Comparison of ENCODE assay signal across 8 mouse cellular contexts in the genomic region with DNA sequence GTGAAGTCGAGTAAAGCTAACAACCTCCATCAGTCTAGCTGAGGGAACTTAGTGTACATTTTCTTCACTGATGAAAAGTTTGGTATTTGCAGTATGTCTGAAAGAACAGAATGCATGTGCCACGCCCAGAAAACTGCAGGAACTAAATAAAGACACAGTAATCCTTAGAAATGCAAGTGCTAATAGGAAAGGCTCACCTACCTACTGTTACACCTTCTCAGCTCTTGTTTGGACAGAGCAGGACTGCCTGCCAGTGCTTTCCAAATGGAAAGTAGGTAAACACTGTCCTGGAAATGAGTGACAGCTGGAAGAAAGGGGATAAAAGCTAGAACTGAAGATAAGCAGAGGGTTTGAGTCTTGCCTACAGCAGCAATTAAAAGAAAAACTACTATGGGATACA. TPM values are rescaled to one million over a fixed set of nuclear protein-coding genes. Genes with fewer than 3 reads are reported as not detected.
DNase-seq lines count a peak whose midpoint lies in the region; ATAC-seq lines count a peak whose summit lies in the region.

No protein-coding gene starts in this region.

- DNase-seq in heart, postnatal 10 days, result no peak
- DNase-seq in midbrain, embryonic 10.5 days (ENCODE audit: low spot score), result no peak
- no peak for DNase-seq in thymus, postnatal 14 days

- H3K36me3 ChIP-seq in heart, embryonic 12.5 days, result no peaks in the 10 kb centered on the region
- no peaks in the 10 kb centered on the region for H3K36me3 ChIP-seq in midbrain, embryonic 12.5 days
- H3K36me3 ChIP-seq in midbrain, embryonic 10.5 days, result 0 out of 2 replicates have a peak, but pooled peaks cover 5% of the 10 kb centered on the region
- no peaks in the 10 kb centered on the region for H3K36me3 ChIP-seq in liver, embryonic 16.5 days (ENCODE audit: control insufficient read depth, insufficient read depth)
- no peaks in the 10 kb centered on the region for H3K36me3 ChIP-seq in stomach, embryonic 15.5 days

- no peak overlapping the region for H3K27ac ChIP-seq in heart, embryonic 12.5 days (ENCODE audit: poor library complexity, severe bottlenecking)
- H3K27ac ChIP-seq in midbrain, embryonic 12.5 days (replicated peaks), result no peak overlapping the region
- H3K27ac ChIP-seq in midbrain, embryonic 10.5 days (replicated peaks), result no peak overlapping the region
- H3K27ac ChIP-seq in liver, embryonic 16.5 days (ENCODE audit: low read length), result no peak overlapping the region
- H3K27ac ChIP-seq in stomach, embryonic 15.5 days, result no peak overlapping the region

- no peak overlapping the region for H3K4me3 ChIP-seq in heart, embryonic 12.5 days
- H3K4me3 ChIP-seq in midbrain, embryonic 12.5 days, result no peak overlapping the region
- no peak overlapping the region for H3K4me3 ChIP-seq in midbrain, embryonic 10.5 days
- no peak overlapping the region for H3K4me3 ChIP-seq in liver, embryonic 16.5 days (ENCODE audit: low read depth, low read length)
- no peak overlapping the region; the same call in 1 of the 2 replicates for H3K4me3 ChIP-seq in stomach, embryonic 15.5 days (replicated peaks)

- intact Hi-C loops in heart, postnatal 10 days (cut with DNase I), result no loop called here

- ATAC-seq in heart, embryonic 12.5 days (ENCODE audit: insufficient number of reproducible peaks, low FRiP score), result no peak
- no peak for ATAC-seq in midbrain, embryonic 12.5 days (ENCODE audit: low FRiP score, low read depth)
- no peak for ATAC-seq in liver, embryonic 16.5 days (ENCODE audit: low read depth)
- ATAC-seq in stomach, embryonic 15.5 days (ENCODE audit: insufficient read depth, low FRiP score, low read depth), result peak; percentile 50; the same call in 1 of the 2 replicates
- no peak for ATAC-seq in cerebellum, adult (ENCODE audit: insufficient number of reproducible peaks, low FRiP score, low TSS enrichment)

- H3K27me3 ChIP-seq in heart, embryonic 12.5 days (replicated peaks), result no peaks in the 10 kb centered on the region
- no peaks in the 10 kb centered on the region for H3K27me3 ChIP-seq in midbrain, embryonic 12.5 days
- no peaks in the 10 kb centered on the region for H3K27me3 ChIP-seq in midbrain, embryonic 10.5 days (ENCODE audit: low read depth, poor library complexity, severe bottlenecking)
- H3K27me3 ChIP-seq in liver, embryonic 16.5 days (ENCODE audit: control insufficient read depth, insufficient read depth, low read depth, low read length), result no peaks in the 10 kb centered on the region
- no peaks in the 10 kb centered on the region for H3K27me3 ChIP-seq in stomach, embryonic 15.5 days (replicated peaks)

- peak overlapping the region; percentile 47; the same call in 1 of the 2 replicates for H3K4me2 ChIP-seq in heart, embryonic 12.5 days
- peak overlapping the region; percentile 58 for H3K4me2 ChIP-seq in midbrain, embryonic 12.5 days (replicated peaks)
- H3K4me2 ChIP-seq in liver, embryonic 16.5 days (ENCODE audit: low read depth, low read length), result peak overlapping the region; percentile 38
- H3K4me2 ChIP-seq in stomach, embryonic 15.5 days, result peak overlapping the region; percentile 58; the same call in 1 of the 2 replicates

- no peaks in the 10 kb centered on the region for H3K9me3 ChIP-seq in heart, embryonic 12.5 days (replicated peaks)
- no peaks in the 10 kb centered on the region for H3K9me3 ChIP-seq in midbrain, embryonic 12.5 days
- H3K9me3 ChIP-seq in midbrain, embryonic 10.5 days (replicated peaks), result no peaks in the 10 kb centered on the region
- no peaks in the 10 kb centered on the region for H3K9me3 ChIP-seq in liver, embryonic 16.5 days (replicated peaks; ENCODE audit: control insufficient read depth, low read length)
- no peaks in the 10 kb centered on the region for H3K9me3 ChIP-seq in stomach, embryonic 15.5 days

- H3K9ac ChIP-seq in heart, embryonic 12.5 days, result no peak overlapping the region
- peak overlapping the region; percentile 41; the same call in 1 of the 2 replicates for H3K9ac ChIP-seq in midbrain, embryonic 12.5 days (replicated peaks)
- no peak overlapping the region for H3K9ac ChIP-seq in liver, embryonic 16.5 days (ENCODE audit: low read depth, low read length)
- no peak overlapping the region for H3K9ac ChIP-seq in stomach, embryonic 15.5 days

- 69% methylated on average over 2 of the region's 2 CpGs for WGBS in heart, embryonic 12.5 days
- 82% methylated on average over 2 of the region's 2 CpGs for WGBS in midbrain, embryonic 12.5 days
- WGBS in midbrain, embryonic 10.5 days, result 81% methylated on average over 2 of the region's 2 CpGs
- 44% methylated on average over 2 of the region's 2 CpGs for WGBS in liver, embryonic 16.5 days (ENCODE audit: insufficient replicate concordance)
- 66% methylated on average over 2 of the region's 2 CpGs for WGBS in stomach, embryonic 15.5 days

- peaks cover 29% of the 10 kb centered on the region for H3K4me1 ChIP-seq in heart, embryonic 12.5 days (replicated peaks)
- peaks cover 18% of the 10 kb centered on the region for H3K4me1 ChIP-seq in midbrain, embryonic 12.5 days
- peaks cover 24% of the 10 kb centered on the region for H3K4me1 ChIP-seq in midbrain, embryonic 10.5 days
- H3K4me1 ChIP-seq in liver, embryonic 16.5 days (ENCODE audit: control insufficient read depth, low read depth, low read length), result peaks cover 10% of the 10 kb centered on the region
- peaks cover 7% of the 10 kb centered on the region; the same call in 1 of the 2 replicates for H3K4me1 ChIP-seq in stomach, embryonic 15.5 days

RNA-seq across cellular contexts. Expression of a gene that starts 1.9 kb away (rescaled TPM):
- polyA plus RNA-seq in heart, embryonic 12.5 days (2016; fragmentation: Nextera tagmentation; extraction: Ambion mirVana), result 90.7 and 93.0 TPM in 2 replicates
- total RNA-seq in heart, postnatal 10 days (2021), result 10 to 100 TPM; 19.0 to 22.9 TPM
- polyA plus RNA-seq in midbrain, embryonic 12.5 days (2016; fragmentation: Nextera tagmentation; extraction: Ambion mirVana), result 127 and 136 TPM in 2 replicates
- 107 and 109 TPM in 2 replicates for polyA plus RNA-seq in midbrain, embryonic 10.5 days (2016; fragmentation: Nextera tagmentation; extraction: Ambion mirVana)
- 22.2 and 23.0 TPM in 2 replicates for polyA plus RNA-seq in liver, embryonic 16.5 days (2015; fragmentation: Nextera tagmentation; extraction: Ambion mirVana)
- polyA plus RNA-seq in stomach, embryonic 15.5 days (2015; fragmentation: Nextera tagmentation; extraction: Ambion mirVana), result 94.8 and 97.5 TPM in 2 replicates
